Mouse (Mus musculus): Measurements from ENCODE around the gene Jam3. TPM values are rescaled to one million over a fixed set of nuclear protein-coding genes. Genes with fewer than 3 reads are reported as not detected.

Gene Jam3
- polyA plus RNA-seq, 1 experiment from 2014 or later: 94.7 TPM

DNA sequence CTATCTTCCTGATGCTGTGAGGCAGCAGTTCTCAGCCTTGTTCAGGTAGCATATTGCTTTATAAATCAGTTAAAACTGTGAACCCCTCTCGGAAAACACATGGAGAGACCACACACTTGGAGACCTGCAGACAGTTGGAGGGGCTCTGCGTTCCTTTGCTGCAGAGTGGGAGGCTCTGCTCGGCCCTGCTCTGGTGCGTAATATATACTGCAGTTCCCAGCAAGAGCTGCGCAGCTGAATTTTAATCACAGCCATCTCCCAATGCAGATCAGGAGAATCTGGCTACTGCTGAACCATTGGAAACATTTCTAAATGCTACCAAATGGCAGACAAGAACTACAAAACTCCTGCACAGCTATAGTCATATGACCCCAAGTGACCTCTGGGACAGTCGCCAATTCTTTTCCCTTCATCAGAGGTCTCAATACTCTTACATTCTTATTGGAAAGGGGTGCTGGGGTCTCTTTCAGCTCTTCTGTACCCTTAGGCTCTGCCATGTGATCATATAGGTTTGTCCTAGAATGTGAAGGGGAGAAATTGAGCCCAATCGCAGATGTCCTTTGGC lies 33.5 kb upstream of the Jam3 start:
- ATAC-seq (ENCODE audit: insufficient number of reproducible peaks, low FRiP score, low TSS enrichment, low read depth): no peak
- Histone ChIP-seq H3K27ac (replicated peaks) (no peak overlapping the region), H3K36me3 (no peaks in the 10 kb centered on the region), H3K9me3 (replicated peaks) (no peaks in the 10 kb centered on the region), H3K4me1 (peaks cover 19% of the 10 kb centered on the region), H3K27me3 (no peaks in the 10 kb centered on the region), H3K4me3 (replicated peaks) (no peak overlapping the region), H3K9ac (no peak overlapping the region), H3K4me2 (replicated peaks) (no peak overlapping the region)
- 53% methylated on average over 7 of the region's 7 CpGs for WGBS

DNA sequence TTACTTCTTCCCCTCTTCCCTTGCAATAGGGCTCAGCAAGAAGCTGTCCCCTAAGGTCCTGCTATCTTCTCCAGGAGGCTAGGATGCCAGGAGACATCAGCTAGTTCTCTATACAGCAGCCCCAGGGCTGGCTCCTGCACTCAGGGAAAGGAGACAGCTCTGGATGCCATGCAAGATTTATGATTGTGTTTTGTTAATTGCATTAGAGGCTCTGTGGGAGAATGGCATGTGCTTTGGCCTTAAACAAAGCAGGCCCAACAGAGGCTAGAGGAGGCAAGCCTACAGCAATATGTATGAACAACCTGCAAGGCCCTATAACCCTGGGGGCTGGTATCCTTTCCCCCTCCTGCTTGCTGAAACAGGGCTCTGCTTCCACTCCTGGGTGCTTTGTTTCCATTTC lies 30.6 kb upstream of the Jam3 start:
- Histone ChIP-seq H3K4me1 (no peaks in the 10 kb centered on the region; the same call in 1 of the 2 replicates), H3K4me2 (replicated peaks) (no peak overlapping the region), H3K9me3 (replicated peaks) (no peaks in the 10 kb centered on the region), H3K4me3 (replicated peaks) (no peak overlapping the region), H3K27ac (replicated peaks) (no peak overlapping the region), H3K27me3 (no peaks in the 10 kb centered on the region), H3K9ac (no peak overlapping the region), H3K36me3 (no peaks in the 10 kb centered on the region)
- ATAC-seq (ENCODE audit: insufficient number of reproducible peaks, low FRiP score, low TSS enrichment, low read depth): no peak

GRCm38 (mm10) chr9:27182087-27182486 lies 26.9 kb upstream of the Jam3 start:
- H3K4me1 ChIP-seq: no peaks in the 10 kb centered on the region

DNA sequence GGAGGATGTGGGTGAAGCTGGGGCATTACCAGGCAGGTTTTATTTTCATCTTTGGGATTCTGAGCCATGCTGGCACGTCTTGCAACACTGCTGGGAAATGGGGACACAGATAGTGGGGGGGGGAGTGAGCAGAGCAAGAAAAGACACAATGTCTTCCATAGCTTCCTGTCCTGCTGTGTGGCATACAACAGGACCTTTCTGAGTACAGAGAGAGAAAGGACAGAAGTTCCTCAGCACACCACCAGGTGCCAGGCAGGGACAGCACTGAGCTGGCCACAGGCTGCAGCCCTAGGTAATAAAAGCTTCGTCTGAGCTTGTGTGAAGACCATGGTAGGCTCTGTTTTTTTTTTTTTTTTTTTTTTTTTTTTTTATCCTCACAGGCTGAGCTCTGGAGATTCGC lies 25.3 kb upstream of the Jam3 start:
- H3K4me1 ChIP-seq: no peaks in the 10 kb centered on the region
- 49% methylated on average over 3 of the region's 3 CpGs for WGBS
- no peaks in the 10 kb centered on the region for H3K36me3 ChIP-seq
- H3K4me2 ChIP-seq (replicated peaks): no peak overlapping the region
- no peaks in the 10 kb centered on the region; the same call in 1 of the 2 replicates for H3K27me3 ChIP-seq
- H3K9me3 ChIP-seq (replicated peaks): no peaks in the 10 kb centered on the region
- H3K4me3 ChIP-seq (replicated peaks): no peak overlapping the region
- no peak for ATAC-seq (ENCODE audit: insufficient number of reproducible peaks, low FRiP score, low TSS enrichment, low read depth)
- H3K9ac ChIP-seq: no peak overlapping the region
- H3K27ac ChIP-seq (replicated peaks): no peak overlapping the region

More at GRCm38 (mm10) chr9:27182087-27182486, 26.9 kb upstream of the Jam3 start:
- H3K27me3 ChIP-seq: no peaks in the 10 kb centered on the region; the same call in 1 of the 2 replicates
- no peak for ATAC-seq (ENCODE audit: insufficient number of reproducible peaks, low FRiP score, low TSS enrichment, low read depth)
- H3K9me3 ChIP-seq (replicated peaks): no peaks in the 10 kb centered on the region
- no peak overlapping the region for H3K4me2 ChIP-seq (replicated peaks)
- no peak overlapping the region for H3K4me3 ChIP-seq (replicated peaks)
- 75% methylated on average over 5 of the region's 5 CpGs for WGBS
- H3K27ac ChIP-seq (replicated peaks): no peak overlapping the region
- no peaks in the 10 kb centered on the region for H3K36me3 ChIP-seq
- H3K9ac ChIP-seq: no peak overlapping the region

GRCm38 (mm10) chr9:27178935-27179334 lies 23.7 kb upstream of the Jam3 start:
- no peak overlapping the region for H3K4me3 ChIP-seq (replicated peaks)
- 62% methylated on average over 4 of the region's 4 CpGs for WGBS
- ATAC-seq (ENCODE audit: insufficient number of reproducible peaks, low FRiP score, low TSS enrichment, low read depth): no peak
- no peak overlapping the region for H3K27ac ChIP-seq (replicated peaks)
- H3K9me3 ChIP-seq (replicated peaks): no peaks in the 10 kb centered on the region
- H3K36me3 ChIP-seq: no peaks in the 10 kb centered on the region
- H3K4me1 ChIP-seq: peaks cover 4% of the 10 kb centered on the region
- no peak overlapping the region for H3K4me2 ChIP-seq (replicated peaks)
- no peaks in the 10 kb centered on the region; the same call in 1 of the 2 replicates for H3K27me3 ChIP-seq
- no peak overlapping the region for H3K9ac ChIP-seq

DNA sequence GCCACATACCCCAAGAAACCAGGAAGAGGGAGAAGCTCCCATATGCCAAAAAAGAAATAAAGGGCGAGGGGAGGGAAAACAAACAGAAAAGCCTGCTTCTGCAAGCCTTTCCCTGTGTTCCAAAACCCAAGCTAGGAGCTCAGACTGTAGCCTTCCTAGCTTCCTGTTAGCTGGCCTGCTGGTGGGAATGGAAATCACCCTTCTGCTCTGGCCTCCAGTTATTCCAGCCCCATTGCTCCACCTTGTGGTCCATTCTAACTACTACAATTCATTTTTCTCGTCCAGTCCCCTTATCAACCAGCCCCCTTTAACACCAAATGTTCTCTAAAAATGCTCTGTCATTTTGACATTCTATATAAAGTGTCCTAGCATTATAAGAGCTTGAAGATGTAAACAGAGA lies 20.9 kb upstream of the Jam3 start:
- H3K4me2 ChIP-seq (replicated peaks): no peak overlapping the region
- WGBS: 7% methylated on average over 2 of the region's 2 CpGs
- H3K36me3 ChIP-seq: no peaks in the 10 kb centered on the region
- peaks cover 5% of the 10 kb centered on the region for H3K4me1 ChIP-seq
- H3K9me3 ChIP-seq (replicated peaks): no peaks in the 10 kb centered on the region
- H3K27ac ChIP-seq (replicated peaks): no peak overlapping the region
- H3K27me3 ChIP-seq: no peaks in the 10 kb centered on the region; the same call in 1 of the 2 replicates
- no peak overlapping the region for H3K4me3 ChIP-seq (replicated peaks)
- no peak overlapping the region for H3K9ac ChIP-seq
- ATAC-seq (ENCODE audit: insufficient number of reproducible peaks, low FRiP score, low TSS enrichment, low read depth): no peak

DNA sequence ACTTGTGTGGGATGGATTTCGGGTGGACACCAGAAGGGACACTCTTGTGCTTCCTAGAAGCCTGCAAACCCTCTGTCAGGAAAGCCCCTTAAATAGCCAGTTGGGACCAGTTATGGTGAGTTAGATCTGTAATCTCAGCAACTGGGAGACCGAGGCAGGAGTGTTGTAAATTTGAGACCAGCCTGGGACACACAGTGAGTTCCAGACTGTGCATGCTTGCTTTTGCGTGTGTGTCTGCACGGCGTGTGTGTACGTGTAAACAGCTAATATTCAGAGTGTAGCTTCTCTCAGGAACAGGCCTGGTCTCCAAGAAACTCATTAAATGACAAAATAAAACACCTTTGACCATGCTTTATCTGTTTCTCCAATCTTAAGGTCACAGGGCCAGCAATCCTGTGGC lies 20.5 kb upstream of the Jam3 start:
- H3K4me1 ChIP-seq: peaks cover 5% of the 10 kb centered on the region
- no peaks in the 10 kb centered on the region; the same call in 1 of the 2 replicates for H3K27me3 ChIP-seq
- ATAC-seq (ENCODE audit: insufficient number of reproducible peaks, low FRiP score, low TSS enrichment, low read depth): no peak; the same call in 1 of the 2 replicates
- H3K9ac ChIP-seq: no peak overlapping the region
- H3K4me3 ChIP-seq (replicated peaks): no peak overlapping the region
- H3K4me2 ChIP-seq (replicated peaks): no peak overlapping the region
- no peaks in the 10 kb centered on the region for H3K36me3 ChIP-seq
- no peak overlapping the region for H3K27ac ChIP-seq (replicated peaks)
- WGBS: 74% methylated on average over 6 of the region's 6 CpGs
- H3K9me3 ChIP-seq (replicated peaks): no peaks in the 10 kb centered on the region

DNA sequence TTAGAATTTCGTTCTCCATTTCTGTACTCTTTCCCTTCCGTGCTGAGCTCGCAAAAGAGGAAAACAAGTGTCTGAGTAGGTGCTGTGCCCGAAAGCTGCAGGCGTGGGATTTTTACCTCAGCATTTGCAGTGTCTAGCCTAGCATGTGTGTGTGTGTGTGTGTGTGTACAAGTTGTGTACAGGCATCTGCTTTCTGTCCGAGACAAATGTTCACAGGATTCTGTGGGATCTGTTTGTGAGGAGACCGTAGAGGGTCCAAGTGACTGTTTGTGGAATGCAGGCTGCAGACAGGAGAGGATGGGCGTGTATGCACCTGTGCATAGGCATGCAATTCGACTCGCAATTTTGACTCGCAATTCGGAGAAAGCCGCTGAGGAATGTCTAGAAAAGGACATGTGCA lies 20.0 kb upstream of the Jam3 start:
- Histone ChIP-seq H3K9ac (no peak overlapping the region), H3K4me1 (peaks cover 5% of the 10 kb centered on the region), H3K4me2 (replicated peaks) (no peak overlapping the region), H3K36me3 (no peaks in the 10 kb centered on the region), H3K27me3 (no peaks in the 10 kb centered on the region; the same call in 1 of the 2 replicates), H3K9me3 (replicated peaks) (no peaks in the 10 kb centered on the region), H3K27ac (replicated peaks) (no peak overlapping the region), H3K4me3 (replicated peaks) (no peak overlapping the region)
- no peak for ATAC-seq (ENCODE audit: insufficient number of reproducible peaks, low FRiP score, low TSS enrichment, low read depth)
- 62% methylated on average over 13 of the region's 13 CpGs for WGBS

- peak; percentile 69 for ATAC-seq (ENCODE audit: insufficient number of reproducible peaks, low FRiP score, low TSS enrichment, low read depth)
- H3K4me1 ChIP-seq: peaks cover 5% of the 10 kb centered on the region
- 23% methylated on average over 5 of the region's 5 CpGs for WGBS
These were observed 18.9 kb upstream of the Jam3 start for GRCm38 (mm10) chr9:27174079-27174478.

GRCm38 (mm10) chr9:27173646-27174045 lies 18.4 kb upstream of the Jam3 start:
- WGBS: 59% methylated on average over 2 of the region's 2 CpGs
- H3K4me2 ChIP-seq (replicated peaks): no peak overlapping the region
- no peaks in the 10 kb centered on the region for H3K36me3 ChIP-seq
- no peaks in the 10 kb centered on the region for H3K27me3 ChIP-seq
- H3K27ac ChIP-seq (replicated peaks): no peak overlapping the region
- H3K9me3 ChIP-seq (replicated peaks): no peaks in the 10 kb centered on the region
- H3K4me1 ChIP-seq: peaks cover 5% of the 10 kb centered on the region
- no peak overlapping the region for H3K4me3 ChIP-seq (replicated peaks)
- no peak for ATAC-seq (ENCODE audit: insufficient number of reproducible peaks, low FRiP score, low TSS enrichment, low read depth)
- no peak overlapping the region for H3K9ac ChIP-seq

More at GRCm38 (mm10) chr9:27174079-27174478, 18.9 kb upstream of the Jam3 start:
- H3K27ac ChIP-seq (replicated peaks): no peak overlapping the region
- no peak overlapping the region for H3K4me3 ChIP-seq (replicated peaks)
- H3K9me3 ChIP-seq (replicated peaks): no peaks in the 10 kb centered on the region
- no peak overlapping the region for H3K9ac ChIP-seq
- H3K4me2 ChIP-seq (replicated peaks): no peak overlapping the region
- no peaks in the 10 kb centered on the region for H3K27me3 ChIP-seq
- H3K36me3 ChIP-seq: no peaks in the 10 kb centered on the region

- ATAC-seq (ENCODE audit: insufficient number of reproducible peaks, low FRiP score, low TSS enrichment, low read depth): no peak
- Histone ChIP-seq H3K27ac (replicated peaks) (no peak overlapping the region), H3K9me3 (replicated peaks) (no peaks in the 10 kb centered on the region), H3K4me1 (peaks cover 5% of the 10 kb centered on the region), H3K36me3 (no peaks in the 10 kb centered on the region), H3K27me3 (no peaks in the 10 kb centered on the region), H3K4me3 (replicated peaks) (no peak overlapping the region), H3K9ac (no peak overlapping the region), H3K4me2 (replicated peaks) (no peak overlapping the region)
- 81% methylated on average over 6 of the region's 6 CpGs for WGBS
These were observed 17.6 kb upstream of the Jam3 start for GRCm38 (mm10) chr9:27172839-27173238.

DNA sequence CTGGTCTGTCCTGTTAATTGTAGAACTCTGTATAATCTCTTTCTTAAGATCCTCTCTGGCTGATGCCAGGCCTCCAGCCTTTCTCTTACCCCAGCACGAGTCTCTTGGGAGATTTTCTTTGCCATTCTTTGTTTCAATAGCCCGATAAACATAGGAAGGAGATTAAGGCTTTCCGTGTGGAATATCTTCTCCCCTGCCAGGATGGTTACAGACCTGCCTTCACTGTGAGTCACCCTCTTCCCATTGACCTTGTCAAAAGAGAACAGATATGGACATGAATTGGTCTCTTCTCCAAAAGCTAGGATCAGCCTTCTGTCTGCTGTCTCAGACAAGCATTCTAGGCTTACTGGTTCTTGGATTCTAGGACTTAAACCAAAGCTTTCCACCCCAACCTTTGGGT lies 15.5 kb upstream of the Jam3 start:
- ATAC-seq (ENCODE audit: insufficient number of reproducible peaks, low FRiP score, low TSS enrichment, low read depth): no peak
- WGBS: 74% methylated on average over 3 of the region's 3 CpGs
- no peak overlapping the region for H3K9ac ChIP-seq

More for the DNA sequence above, 15.5 kb upstream of the Jam3 start:
- Histone ChIP-seq H3K4me1 (peaks cover 5% of the 10 kb centered on the region), H3K36me3 (no peaks in the 10 kb centered on the region), H3K4me2 (replicated peaks) (no peak overlapping the region), H3K9me3 (replicated peaks) (no peaks in the 10 kb centered on the region), H3K27me3 (no peaks in the 10 kb centered on the region), H3K27ac (replicated peaks) (no peak overlapping the region), H3K4me3 (replicated peaks) (no peak overlapping the region)
